Mouse (Mus musculus) heart, embryonic 12.5 days (tissue): ENCODE data around the gene Nxpe3. TPM values are rescaled to one million over a fixed set of nuclear protein-coding genes. Genes with fewer than 3 reads are reported as not detected.

ENCODE experiments used
- ATAC-seq: fragments of 200-750 bp; cut with Nextera tagmentation; 2 replicates; pipeline ENCODE4 v1.8.0; 2017; ENCODE audit warnings: moderate TSS enrichment, moderate library complexity; ENCODE audit not compliant: insufficient number of reproducible peaks, low FRiP score
- H3K27ac ChIP-seq: fragments of 300-500 bp; sonication (generic); 2 replicates; pipeline ENCODE4 v1.5.1; 2016; ENCODE audit warnings: mild to moderate bottlenecking, moderate library complexity; ENCODE audit not compliant: poor library complexity, severe bottlenecking
- H3K27me3 ChIP-seq: fragments of 300-500 bp; sonication (generic); replicated peaks from 2 replicates; pipeline ENCODE4 v1.6.1; 2016; ENCODE audit warnings: mild to moderate bottlenecking, moderate library complexity
- H3K36me3 ChIP-seq: fragments of 300-500 bp; sonication (generic); 2 replicates; pipeline ENCODE4 v1.6.1; 2016; ENCODE audit warnings: mild to moderate bottlenecking, moderate library complexity
- H3K4me1 ChIP-seq: fragments of 300-500 bp; sonication (generic); replicated peaks from 2 replicates; pipeline ENCODE4 v1.6.1; 2016; ENCODE audit warnings: mild to moderate bottlenecking
- H3K4me2 ChIP-seq: fragments of 300-500 bp; sonication (generic); 2 replicates; pipeline ENCODE4 v1.6.1; 2016; ENCODE audit warnings: mild to moderate bottlenecking, moderate library complexity
- H3K4me3 ChIP-seq: fragments of 300-500 bp; sonication (generic); 2 replicates; pipeline ENCODE4 v1.5.1; 2016; ENCODE audit warnings: mild to moderate bottlenecking
- H3K9ac ChIP-seq: fragments of 300-500 bp; sonication (generic); 2 replicates; pipeline ENCODE4 v1.6.1; 2016; ENCODE audit warnings: mild to moderate bottlenecking, moderate library complexity
- H3K9me3 ChIP-seq: fragments of 300-500 bp; sonication (generic); replicated peaks from 2 replicates; pipeline ENCODE4 v1.6.1; 2016; ENCODE audit warnings: mild to moderate bottlenecking, moderate library complexity
- WGBS: fragments of 180-500 bp; shearing (Covaris S2); methylation state at CpG from one replicate; pipeline ENCODE4 v1.1.7; 2016; 5-methylcytosine and 5-hydroxymethylcytosine counted together
- polyA plus RNA-seq: library from polyadenylated mRNA; unstranded; fragments of >200 nt; fragmentation: Nextera tagmentation; extraction: Ambion mirVana; gene quantifications from 2 replicates; pipeline ENCODE4 v1.2.1, GENCODE M21; 2016

Nxpe3 gene
- polyA plus RNA-seq, 1 experiment from 2014 or later, result 0.66 TPM

DNA sequence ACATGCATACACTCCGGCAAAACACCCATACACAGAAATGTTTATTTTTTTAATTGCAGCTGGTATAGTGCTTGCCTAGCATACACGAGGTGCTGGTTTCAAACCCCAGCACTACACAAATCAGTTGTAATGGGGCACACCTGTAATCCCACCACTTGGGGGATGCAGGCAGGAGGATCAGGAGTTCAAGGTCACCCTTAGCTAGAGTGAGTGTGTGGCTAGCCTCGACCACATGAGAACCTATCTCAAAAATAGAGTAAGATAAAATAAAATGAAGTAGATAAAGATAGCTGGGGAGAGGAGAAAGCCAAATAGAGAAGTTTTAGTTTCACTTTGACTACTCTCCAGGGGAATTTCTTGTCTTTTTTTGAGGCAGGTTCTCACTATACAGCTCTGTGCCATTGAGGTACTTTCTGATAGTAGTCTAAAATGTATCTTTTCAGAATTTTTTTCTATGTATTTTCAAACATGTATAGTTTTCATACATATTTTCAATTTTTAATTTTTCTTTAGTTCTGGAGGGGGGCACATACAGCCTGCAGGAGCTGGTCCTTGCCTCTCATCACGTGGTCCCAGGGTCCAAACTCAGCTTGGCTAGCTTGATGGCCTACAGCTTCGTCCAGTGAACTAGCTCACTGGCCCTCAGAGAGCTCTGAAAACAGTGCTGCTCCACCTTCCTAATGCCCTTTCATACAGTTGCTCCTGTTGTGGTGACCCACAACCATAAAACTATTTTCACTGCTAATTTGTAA lies 12.0 kb upstream of the Nxpe3 start:
- no peaks in the 10 kb centered on the region for H3K4me1 ChIP-seq
- no peak for ATAC-seq
- H3K27ac ChIP-seq, result no peak overlapping the region
- H3K27me3 ChIP-seq, result no peaks in the 10 kb centered on the region
- 80% methylated on average over 5 of the region's 5 CpGs for WGBS
- H3K9ac ChIP-seq, result no peak overlapping the region
- H3K4me2 ChIP-seq, result no peak overlapping the region
- no peak overlapping the region for H3K4me3 ChIP-seq
- H3K9me3 ChIP-seq, result no peaks in the 10 kb centered on the region
- H3K36me3 ChIP-seq, result peaks cover 55% of the 10 kb centered on the region

DNA sequence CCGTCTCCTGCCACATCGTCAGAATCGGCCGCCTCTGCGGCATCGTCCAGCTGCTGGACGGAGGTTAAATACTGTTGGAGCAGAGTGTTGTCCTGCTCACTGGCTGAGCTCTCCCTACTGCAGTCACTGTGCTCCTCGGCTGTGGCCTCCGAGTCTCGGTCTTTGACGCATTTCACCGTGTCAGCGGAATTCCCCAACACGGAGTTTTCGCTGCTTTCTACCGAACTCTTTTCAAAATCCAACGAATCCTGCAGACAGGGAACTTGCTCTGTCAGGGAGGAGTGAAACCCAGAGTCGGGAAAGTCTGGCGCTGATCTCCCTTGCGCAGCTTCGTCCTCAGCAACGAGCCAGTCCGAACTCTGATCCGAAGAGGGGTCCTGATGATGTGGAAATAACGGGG lies 10.3 kb upstream of the Nxpe3 start:
- H3K4me3 ChIP-seq, result no peak overlapping the region
- H3K36me3 ChIP-seq, result peaks cover 45% of the 10 kb centered on the region
- no peak for ATAC-seq
- 83% methylated on average over 25 of the region's 25 CpGs for WGBS
- H3K9me3 ChIP-seq, result no peaks in the 10 kb centered on the region
- H3K27me3 ChIP-seq, result no peaks in the 10 kb centered on the region
- H3K27ac ChIP-seq, result no peak overlapping the region
- H3K9ac ChIP-seq, result no peak overlapping the region
- H3K4me1 ChIP-seq, result no peaks in the 10 kb centered on the region
- no peak overlapping the region for H3K4me2 ChIP-seq

DNA sequence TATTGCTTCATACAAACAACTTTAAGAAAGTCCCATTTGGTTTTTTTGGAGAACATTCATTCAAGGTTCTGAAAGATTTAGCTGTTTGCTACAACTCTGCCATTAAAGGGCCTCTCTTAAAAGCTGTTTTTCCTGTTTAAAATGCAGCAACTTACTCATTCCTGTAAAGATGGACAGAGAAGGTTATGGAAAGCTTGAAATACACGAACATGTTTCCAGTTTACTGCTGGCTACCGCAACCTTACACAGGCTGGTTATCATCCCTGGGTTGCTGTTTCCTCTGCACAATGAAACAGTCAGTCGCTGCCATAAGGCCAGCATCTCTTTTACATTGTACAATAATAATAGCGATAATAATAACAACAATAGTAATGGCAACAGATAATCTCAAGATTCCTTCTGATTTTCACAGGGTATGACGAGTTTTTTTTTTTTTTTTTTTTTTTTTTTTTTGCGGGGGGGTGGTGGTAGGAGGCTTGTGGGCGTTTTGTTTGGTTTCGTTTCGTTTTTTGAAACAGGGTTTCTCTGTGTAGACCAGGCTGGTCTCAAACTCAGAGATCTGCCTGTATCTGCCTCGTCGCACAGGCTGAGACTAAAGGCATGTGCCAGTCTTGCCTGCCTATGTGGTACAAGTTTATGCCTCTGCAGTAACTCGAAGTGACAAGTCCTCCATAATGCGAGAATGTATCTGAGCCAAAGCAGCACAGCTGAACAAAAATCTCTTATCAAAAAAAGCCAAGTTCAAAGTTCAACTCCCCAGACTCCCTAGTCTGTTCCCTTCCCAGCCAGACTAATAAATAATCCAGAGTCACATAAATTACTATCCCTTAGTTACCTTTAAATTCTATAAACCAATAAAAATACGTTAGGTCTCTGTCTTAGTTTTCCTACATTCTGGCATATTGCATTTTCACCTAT lies 7.0 kb upstream of the Nxpe3 start:
- ATAC-seq, result no peak
- Histone ChIP-seq H3K4me2 (no peak overlapping the region), H3K4me1 (peaks cover 7% of the 10 kb centered on the region), H3K27me3 (no peaks in the 10 kb centered on the region), H3K36me3 (peaks cover 33% of the 10 kb centered on the region), H3K9ac (no peak overlapping the region), H3K4me3 (no peak overlapping the region), H3K9me3 (no peaks in the 10 kb centered on the region), H3K27ac (no peak overlapping the region)
- WGBS, result 80% methylated on average over 14 of the region's 14 CpGs

DNA sequence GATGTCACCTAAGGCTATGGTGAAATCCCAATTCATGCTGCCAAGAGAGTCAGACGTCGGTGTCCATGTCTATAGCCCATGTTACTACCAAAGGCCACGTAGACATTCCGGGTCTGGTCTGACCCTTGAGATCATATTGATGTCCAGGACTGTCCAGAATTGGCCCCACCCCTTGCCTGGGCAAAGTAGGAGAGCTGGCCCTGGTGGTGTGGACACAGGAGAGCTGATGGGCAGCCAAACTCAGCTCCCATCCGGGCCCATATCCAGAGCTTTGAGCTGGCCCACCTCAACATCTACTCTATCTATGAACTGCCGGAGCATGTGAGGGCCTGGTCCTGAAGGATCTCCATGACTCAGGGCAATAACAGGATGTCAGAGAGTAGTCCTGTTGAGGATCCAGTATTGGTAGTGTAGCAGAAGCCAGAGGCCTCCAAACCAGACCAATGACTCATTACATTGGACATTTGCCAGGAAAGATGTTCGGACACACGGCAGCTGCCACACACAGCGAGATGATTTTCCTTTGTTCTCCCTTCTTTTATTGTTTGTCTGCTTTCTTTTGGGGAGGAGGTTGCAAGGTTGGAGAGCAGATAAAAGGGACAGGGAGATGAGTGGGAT lies 3.4 kb upstream of the Nxpe3 start:
- Histone ChIP-seq H3K27me3 (no peaks in the 10 kb centered on the region), H3K4me1 (peaks cover 22% of the 10 kb centered on the region), H3K4me2 (no peak overlapping the region), H3K9ac (no peak overlapping the region), H3K36me3 (0 out of 2 replicates have a peak, but pooled peaks cover 3% of the 10 kb centered on the region), H3K9me3 (no peaks in the 10 kb centered on the region), H3K4me3 (no peak overlapping the region), H3K27ac (no peak overlapping the region)
- 61% methylated on average over 9 of the region's 9 CpGs for WGBS
- peak; percentile 53 for ATAC-seq

DNA sequence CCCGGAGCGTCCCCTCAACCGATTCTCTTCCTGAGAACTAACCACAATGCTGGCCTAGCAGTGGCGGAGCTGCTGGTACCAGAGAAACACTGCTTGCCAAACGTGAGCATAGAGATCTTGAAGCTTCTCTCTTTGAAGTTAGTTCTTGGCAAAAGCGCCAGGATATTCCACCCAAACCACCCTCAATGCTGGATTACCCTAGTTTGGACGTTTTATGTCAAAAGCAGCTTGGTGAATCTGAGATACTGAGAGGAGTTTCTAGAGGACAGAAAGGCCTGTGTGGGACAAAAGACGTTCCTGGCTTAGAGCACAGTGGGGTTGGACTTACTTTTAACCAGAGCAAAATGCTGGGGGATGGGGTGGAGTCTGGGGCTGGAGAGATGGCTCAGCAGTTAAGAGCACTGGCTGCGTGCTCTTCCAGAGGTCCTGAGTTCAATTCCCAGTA lies 588 bp upstream of the Nxpe3 start:
- Histone ChIP-seq H3K9me3 (no peaks in the 10 kb centered on the region), H3K4me1 (peaks cover 26% of the 10 kb centered on the region), H3K9ac (peak overlapping the region; percentile 83), H3K27me3 (no peaks in the 10 kb centered on the region), H3K4me2 (peak overlapping the region; percentile 94), H3K36me3 (no peaks in the 10 kb centered on the region), H3K4me3 (peak overlapping the region; percentile 85), H3K27ac (peak overlapping the region; percentile 33; the same call in 1 of the 2 replicates)
- WGBS, result 5% methylated on average over 9 of the region's 9 CpGs
- ATAC-seq, result no peak; the same call in 1 of the 2 replicates

DNA sequence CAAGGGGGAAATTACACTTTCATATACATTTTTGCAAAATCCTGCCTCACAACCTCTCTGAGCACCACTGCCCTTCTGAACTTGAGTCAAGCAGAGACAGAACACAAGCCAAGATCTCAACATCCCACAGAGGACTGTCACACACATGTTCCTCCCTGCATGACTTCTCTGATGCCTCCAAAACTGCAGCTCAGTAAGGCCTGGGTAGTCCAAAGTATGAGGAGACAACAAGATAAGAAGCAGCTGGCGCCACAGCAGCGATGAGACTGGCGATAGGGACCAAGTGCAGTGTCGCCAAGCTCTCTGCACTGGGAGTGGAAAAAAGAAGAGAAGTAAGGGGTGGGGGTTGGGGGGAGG lies 571 bp downstream of the Nxpe3 start:
- peaks cover 26% of the 10 kb centered on the region for H3K4me1 ChIP-seq
- peaks cover 7% of the 10 kb centered on the region for H3K36me3 ChIP-seq
- H3K4me3 ChIP-seq, result peak overlapping the region; percentile 85
- peak overlapping the region; percentile 94 for H3K4me2 ChIP-seq
- no peak for ATAC-seq
- WGBS, result 0% methylated on average over 4 of the region's 4 CpGs
- H3K9me3 ChIP-seq, result no peaks in the 10 kb centered on the region
- peak overlapping the region; percentile 83 for H3K9ac ChIP-seq
- no peak overlapping the region for H3K27ac ChIP-seq
- no peaks in the 10 kb centered on the region for H3K27me3 ChIP-seq

DNA sequence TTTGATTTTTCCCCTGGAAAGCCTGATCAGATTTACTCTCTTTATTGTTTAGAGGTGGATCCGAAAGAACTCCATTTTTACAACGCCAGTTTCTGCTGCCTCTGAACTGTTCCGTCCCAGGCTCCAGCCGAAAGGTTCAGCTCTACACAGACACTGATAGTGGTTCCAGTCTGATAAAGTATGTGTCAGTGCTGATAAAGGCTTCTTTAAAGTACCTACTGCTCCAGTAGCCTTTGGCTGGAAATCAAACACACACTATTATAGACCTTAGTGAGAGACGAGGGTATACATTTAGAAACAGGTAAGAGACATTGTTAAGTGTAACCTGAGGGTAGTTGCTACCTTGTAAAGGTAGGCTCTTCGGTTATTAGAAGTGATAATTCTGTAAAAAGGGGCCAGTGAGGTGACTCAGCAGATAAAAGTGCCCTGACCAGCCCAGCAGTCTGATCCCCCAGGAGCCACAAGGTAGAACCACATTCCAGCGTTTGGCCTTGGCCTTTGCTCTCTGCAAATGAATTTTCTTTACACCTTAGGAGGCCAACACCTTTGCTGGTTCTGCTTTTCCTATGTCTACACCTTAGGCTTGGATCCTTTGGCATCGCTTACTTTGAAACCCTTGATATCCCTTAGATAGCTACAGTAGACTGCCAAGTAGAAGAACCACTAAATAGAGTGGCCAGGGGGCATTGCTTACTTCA lies 1.5 kb downstream of the Nxpe3 start:
- H3K9me3 ChIP-seq, result no peaks in the 10 kb centered on the region
- 29% methylated on average over 8 of the region's 8 CpGs for WGBS
- no peak overlapping the region for H3K27ac ChIP-seq
- peak overlapping the region; percentile 94 for H3K4me2 ChIP-seq
- H3K4me3 ChIP-seq, result no peak overlapping the region
- H3K4me1 ChIP-seq, result peaks cover 26% of the 10 kb centered on the region
- no peaks in the 10 kb centered on the region for H3K27me3 ChIP-seq
- ATAC-seq, result no peak
- H3K9ac ChIP-seq, result no peak overlapping the region
- peaks cover 8% of the 10 kb centered on the region for H3K36me3 ChIP-seq

DNA sequence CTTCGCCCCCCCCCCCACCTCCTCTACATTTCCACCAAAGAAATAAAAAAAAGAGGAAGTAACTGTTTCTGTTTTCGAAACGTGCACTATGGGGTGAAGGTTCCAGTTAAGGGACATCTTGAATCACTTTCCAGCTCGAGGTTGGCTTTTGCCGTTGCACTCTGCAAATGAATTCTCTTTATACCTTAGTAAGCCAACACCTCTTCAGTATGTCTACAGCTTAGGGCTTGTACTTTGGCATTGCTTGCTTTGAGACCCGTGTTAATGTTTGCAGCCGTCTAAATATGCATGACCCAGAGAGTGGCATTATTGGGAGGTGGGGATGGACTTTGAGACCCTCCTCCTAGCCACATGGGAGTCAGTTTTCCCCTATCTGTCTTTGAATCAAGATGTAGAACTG lies 2.6 kb downstream of the Nxpe3 start:
- WGBS, result 62% methylated on average over 6 of the region's 7 CpGs
- Histone ChIP-seq H3K27ac (no peak overlapping the region), H3K9me3 (no peaks in the 10 kb centered on the region), H3K4me1 (peaks cover 24% of the 10 kb centered on the region), H3K27me3 (no peaks in the 10 kb centered on the region), H3K36me3 (peaks cover 8% of the 10 kb centered on the region), H3K4me2 (no peak overlapping the region), H3K4me3 (no peak overlapping the region), H3K9ac (no peak overlapping the region)
- no peak for ATAC-seq

DNA sequence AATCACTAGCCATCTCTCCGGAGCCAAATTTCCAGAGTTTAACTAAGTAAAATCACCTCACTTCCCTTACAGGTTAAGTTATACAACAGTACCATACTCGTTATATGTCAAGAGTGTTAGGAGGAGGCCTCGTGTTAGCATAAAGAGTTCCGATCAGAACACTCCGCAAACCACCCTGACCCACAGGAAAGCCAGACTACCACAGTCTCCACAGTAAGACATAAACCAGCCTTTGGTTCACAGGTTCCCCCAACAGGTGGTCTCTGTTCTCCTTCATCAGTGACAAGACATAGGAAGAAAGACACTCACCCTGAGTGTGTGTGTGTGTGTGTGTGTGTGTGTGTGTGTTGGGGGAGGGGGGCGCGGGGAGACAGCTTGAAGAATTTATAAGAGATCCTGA lies 3.7 kb downstream of the Nxpe3 start:
- H3K4me3 ChIP-seq, result no peak overlapping the region
- H3K27me3 ChIP-seq, result no peaks in the 10 kb centered on the region
- WGBS, result 89% methylated on average over 7 of the region's 7 CpGs
- no peak overlapping the region for H3K27ac ChIP-seq
- ATAC-seq, result no peak
- H3K9ac ChIP-seq, result no peak overlapping the region
- peaks cover 23% of the 10 kb centered on the region for H3K4me1 ChIP-seq
- H3K9me3 ChIP-seq, result no peaks in the 10 kb centered on the region
- no peak overlapping the region for H3K4me2 ChIP-seq
- H3K36me3 ChIP-seq, result peaks cover 8% of the 10 kb centered on the region

DNA sequence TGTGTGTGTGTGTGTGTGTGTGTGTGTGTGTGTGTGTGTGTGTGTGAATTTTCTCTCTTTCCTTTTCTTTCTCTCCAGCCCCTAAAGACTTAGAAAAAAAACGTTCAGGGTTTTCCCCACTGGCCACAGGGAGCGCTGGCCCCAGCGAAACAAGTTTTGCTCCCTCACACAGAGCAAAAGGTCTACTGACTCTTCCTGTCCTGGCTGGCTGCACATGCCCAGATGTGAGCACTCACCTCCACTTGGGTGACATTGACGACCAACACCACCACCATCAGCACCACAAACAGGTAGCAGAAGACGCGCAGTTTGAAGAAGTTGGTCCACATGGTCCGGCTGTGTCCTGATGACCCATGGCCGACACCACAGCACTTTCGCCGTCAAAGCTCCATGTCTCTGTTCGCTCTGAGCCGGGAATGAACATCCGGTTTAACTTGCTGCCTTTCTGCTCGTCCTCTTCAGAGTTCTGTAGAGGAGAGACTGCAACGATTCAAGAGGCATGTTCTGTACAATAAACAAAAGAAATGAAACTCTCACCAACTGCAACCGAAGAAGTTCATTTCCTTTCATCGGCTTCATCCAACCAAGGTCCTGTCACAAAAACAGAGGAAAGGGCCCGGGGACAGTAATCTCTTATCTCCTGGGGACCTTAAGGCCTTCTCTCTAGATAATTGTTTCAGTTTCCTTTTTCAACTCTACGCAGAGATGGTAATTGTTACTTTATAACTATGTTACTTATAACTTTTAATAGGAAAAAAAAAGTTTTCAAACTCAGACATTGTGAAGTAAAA lies 4.5 kb downstream of the Nxpe3 start:
- H3K36me3 ChIP-seq, result peaks cover 8% of the 10 kb centered on the region
- H3K27me3 ChIP-seq, result no peaks in the 10 kb centered on the region
- H3K4me2 ChIP-seq, result no peak overlapping the region
- no peak overlapping the region for H3K27ac ChIP-seq
- no peaks in the 10 kb centered on the region for H3K9me3 ChIP-seq
- no peak for ATAC-seq
- no peak overlapping the region for H3K9ac ChIP-seq
- H3K4me3 ChIP-seq, result no peak overlapping the region
- H3K4me1 ChIP-seq, result peaks cover 21% of the 10 kb centered on the region
- WGBS, result 72% methylated on average over 19 of the region's 19 CpGs
